In genomic region chr2:32495185-32495726, GRCm38 (mm10) we compare ENCODE assay signal across 8 mouse cellular contexts. TPM values are rescaled to one million over a fixed set of nuclear protein-coding genes. Genes with fewer than 3 reads are reported as not detected.
DNase-seq lines count a peak whose midpoint lies in the region; ATAC-seq and TF ChIP-seq lines count a peak whose summit lies in the region.

No protein-coding gene starts in this region.

- peaks cover 11% of the 10 kb centered on the region; the same call in 1 of the 2 replicates for H3K4me1 ChIP-seq in forebrain, embryonic 10.5 days
- H3K4me1 ChIP-seq in forebrain, embryonic 13.5 days: no peaks in the 10 kb centered on the region
- H3K4me1 ChIP-seq in heart, embryonic 15.5 days (replicated peaks): peaks cover 6% of the 10 kb centered on the region; the same call in 1 of the 2 replicates
- peaks cover 0 to 13% of the 10 kb centered on the region in 2 experiments; a peak in 3 of 4 replicates for H3K4me1 ChIP-seq in liver, embryonic 14.5 days (replicated peaks; ENCODE audit: control insufficient read depth in 2 of 2, insufficient read depth in 2 of 2, low read length in 1 of 2)
- no peaks in the 10 kb centered on the region for H3K4me1 ChIP-seq in midbrain, embryonic 15.5 days

- 88% methylated on average over 20 of the region's 20 CpGs for WGBS in forebrain, embryonic 10.5 days
- 82% methylated on average over 20 of the region's 20 CpGs for WGBS in forebrain, embryonic 13.5 days
- WGBS in heart, embryonic 15.5 days: 59% methylated on average over 20 of the region's 20 CpGs
- WGBS in liver, embryonic 14.5 days (ENCODE audit: insufficient replicate concordance): 7% methylated on average over 20 of the region's 20 CpGs
- 83% methylated on average over 20 of the region's 20 CpGs for WGBS in midbrain, embryonic 15.5 days

- peaks cover 8% of the 10 kb centered on the region for H3K9me3 ChIP-seq in forebrain, embryonic 10.5 days
- H3K9me3 ChIP-seq in forebrain, embryonic 13.5 days (replicated peaks): no peaks in the 10 kb centered on the region; the same call in 1 of the 2 replicates
- no peaks in the 10 kb centered on the region for H3K9me3 ChIP-seq in heart, embryonic 15.5 days (replicated peaks)
- no peaks in the 10 kb centered on the region for H3K9me3 ChIP-seq in liver, embryonic 14.5 days (ENCODE audit: control insufficient read depth, low read length)
- no peaks in the 10 kb centered on the region for H3K9me3 ChIP-seq in midbrain, embryonic 15.5 days

- H3K36me3 ChIP-seq in forebrain, embryonic 10.5 days (replicated peaks): no peaks in the 10 kb centered on the region
- no peaks in the 10 kb centered on the region for H3K36me3 ChIP-seq in forebrain, embryonic 13.5 days (ENCODE audit: poor library complexity, severe bottlenecking)
- H3K36me3 ChIP-seq in heart, embryonic 15.5 days: no peaks in the 10 kb centered on the region
- H3K36me3 ChIP-seq in liver, embryonic 14.5 days (replicated peaks; ENCODE audit: control insufficient read depth, insufficient read depth, low read depth): no peaks in the 10 kb centered on the region
- H3K36me3 ChIP-seq in midbrain, embryonic 15.5 days (replicated peaks): no peaks in the 10 kb centered on the region

- no peak overlapping the region for H3K9ac ChIP-seq in forebrain, embryonic 13.5 days
- no peak overlapping the region for H3K9ac ChIP-seq in heart, embryonic 15.5 days
- no peak overlapping the region for H3K9ac ChIP-seq in liver, embryonic 14.5 days (replicated peaks)
- H3K9ac ChIP-seq in midbrain, embryonic 15.5 days: no peak overlapping the region

- TF ChIP-seq CTCF in liver, embryonic 14.5 days (IDR thresholded peaks at IDR 0.05; ENCODE audit: low read depth): no peak

- no peaks in the 10 kb centered on the region for H3K27me3 ChIP-seq in forebrain, embryonic 10.5 days (ENCODE audit: poor library complexity, severe bottlenecking)
- no peaks in the 10 kb centered on the region for H3K27me3 ChIP-seq in forebrain, embryonic 13.5 days
- no peaks in the 10 kb centered on the region for H3K27me3 ChIP-seq in heart, embryonic 15.5 days
- no peaks in the 10 kb centered on the region for H3K27me3 ChIP-seq in liver, embryonic 14.5 days (ENCODE audit: control insufficient read depth, insufficient read depth, low read length)
- no peaks in the 10 kb centered on the region for H3K27me3 ChIP-seq in midbrain, embryonic 15.5 days (replicated peaks)

- H3K27ac ChIP-seq in forebrain, embryonic 10.5 days: peak overlapping the region; percentile 45; the same call in 1 of the 2 replicates
- no peak overlapping the region for H3K27ac ChIP-seq in forebrain, embryonic 13.5 days
- peak overlapping the region; percentile 54; the same call in 1 of the 2 replicates for H3K27ac ChIP-seq in heart, embryonic 15.5 days
- no peak overlapping the region for H3K27ac ChIP-seq in liver, embryonic 14.5 days
- no peak overlapping the region for H3K27ac ChIP-seq in midbrain, embryonic 15.5 days

- no peak overlapping the region for H3K4me2 ChIP-seq in forebrain, embryonic 13.5 days
- H3K4me2 ChIP-seq in heart, embryonic 15.5 days: peak overlapping the region; percentile 26; the same call in 1 of the 2 replicates
- peak overlapping the region; percentile 53 for H3K4me2 ChIP-seq in liver, embryonic 14.5 days (ENCODE audit: low read depth)
- no peak overlapping the region for H3K4me2 ChIP-seq in midbrain, embryonic 15.5 days

- no peak overlapping the region for H3K4me3 ChIP-seq in forebrain, embryonic 10.5 days
- no peak overlapping the region for H3K4me3 ChIP-seq in forebrain, embryonic 13.5 days
- no peak overlapping the region for H3K4me3 ChIP-seq in heart, embryonic 15.5 days
- peak overlapping the region; percentile 7 to 8; a peak in 3 of 4 replicates for H3K4me3 ChIP-seq in liver, embryonic 14.5 days (ENCODE audit: insufficient read depth in 1 of 2, low read depth in 2 of 2, low read length in 2 of 2)
- H3K4me3 ChIP-seq in midbrain, embryonic 15.5 days: no peak overlapping the region

- ATAC-seq in forebrain, embryonic 13.5 days: no peak
- no peak; the same call in 1 of the 2 replicates for ATAC-seq in heart, embryonic 15.5 days (replicated peaks; ENCODE audit: insufficient number of reproducible peaks, insufficient read depth, low FRiP score, low read depth)
- peak; percentile 68 for ATAC-seq in liver, embryonic 14.5 days (ENCODE audit: insufficient read depth)
- no peak for ATAC-seq in midbrain, embryonic 15.5 days (replicated peaks)
- no peak for ATAC-seq in cerebellum, adult (ENCODE audit: insufficient number of reproducible peaks, low FRiP score, low TSS enrichment)

- no peak for TF ChIP-seq EP300 in liver, embryonic 14.5 days (IDR thresholded peaks at IDR 0.05; ENCODE audit: low read depth)

- no peak for DNase-seq in forebrain, embryonic 10.5 days (ENCODE audit: extremely low spot score, low spot score)
- DNase-seq in liver, embryonic 14.5 days (ENCODE audit: low read depth in 3 of 3, low spot score in 3 of 3): peak in 1 of 3 experiments; percentile 25
- peak; percentile 87 to 89 for DNase-seq in spleen, postnatal 36 days (ENCODE audit: low spot score in 2 of 2)
- DNase-seq in right cerebral cortex, postnatal 25 days: no peak

RNA-seq across cellular contexts. Expression of gene Fam102a, which starts 39.9 kb away (rescaled TPM):
- 7.3 and 7.8 TPM in 2 replicates for polyA plus RNA-seq in forebrain, embryonic 10.5 days (2016; fragmentation: Nextera tagmentation; extraction: Ambion mirVana)
- polyA plus RNA-seq in forebrain, embryonic 13.5 days (2015; fragmentation: Nextera tagmentation; extraction: Ambion mirVana): 4.5 and 5.2 TPM in 2 replicates
- polyA plus RNA-seq in heart, embryonic 15.5 days (2015; fragmentation: Nextera tagmentation; extraction: Ambion mirVana): 4.8 and 8.6 TPM in 2 replicates
- polyA plus RNA-seq in liver, embryonic 14.5 days (2012; rRNA removed): 0.88 and 1.0 TPM in 2 replicates
- 0.91 and 1.1 TPM in 2 replicates for polyA plus RNA-seq in liver, embryonic 14.5 days (2014; fragmentation: Nextera tagmentation; extraction: Ambion mirVana)
- 7.3 TPM in 2 replicates for polyA plus RNA-seq in midbrain, embryonic 15.5 days (2015; fragmentation: Nextera tagmentation; extraction: Ambion mirVana)

RNA-seq across cellular contexts. Expression of gene Slc25a25, which starts 44.0 kb away (rescaled TPM):
- polyA plus RNA-seq in forebrain, embryonic 10.5 days (2016; fragmentation: Nextera tagmentation; extraction: Ambion mirVana): 25.0 and 26.3 TPM in 2 replicates
- polyA plus RNA-seq in forebrain, embryonic 13.5 days (2015; fragmentation: Nextera tagmentation; extraction: Ambion mirVana): 37.4 and 42.4 TPM in 2 replicates
- polyA plus RNA-seq in heart, embryonic 15.5 days (2015; fragmentation: Nextera tagmentation; extraction: Ambion mirVana): 9.1 and 12.1 TPM in 2 replicates
- polyA plus RNA-seq in liver, embryonic 14.5 days (2012; rRNA removed): 5.4 and 6.0 TPM in 2 replicates
- polyA plus RNA-seq in liver, embryonic 14.5 days (2014; fragmentation: Nextera tagmentation; extraction: Ambion mirVana): 5.5 and 7.0 TPM in 2 replicates
- 55.3 and 60.1 TPM in 2 replicates for polyA plus RNA-seq in midbrain, embryonic 15.5 days (2015; fragmentation: Nextera tagmentation; extraction: Ambion mirVana)

RNA-seq across cellular contexts. Expression of gene Naif1, which starts 45.0 kb away (rescaled TPM):
- polyA plus RNA-seq in forebrain, embryonic 10.5 days (2016; fragmentation: Nextera tagmentation; extraction: Ambion mirVana): 6.6 and 6.7 TPM in 2 replicates
- polyA plus RNA-seq in forebrain, embryonic 13.5 days (2015; fragmentation: Nextera tagmentation; extraction: Ambion mirVana): 5.4 and 5.6 TPM in 2 replicates
- 4.0 and 5.1 TPM in 2 replicates for polyA plus RNA-seq in heart, embryonic 15.5 days (2015; fragmentation: Nextera tagmentation; extraction: Ambion mirVana)
- 1.3 and 1.4 TPM in 2 replicates for polyA plus RNA-seq in liver, embryonic 14.5 days (2012; rRNA removed)
- polyA plus RNA-seq in liver, embryonic 14.5 days (2014; fragmentation: Nextera tagmentation; extraction: Ambion mirVana): 1.6 and 2.0 TPM in 2 replicates
- 5.7 and 5.9 TPM in 2 replicates for polyA plus RNA-seq in midbrain, embryonic 15.5 days (2015; fragmentation: Nextera tagmentation; extraction: Ambion mirVana)

Comparison
In these comparisons a context has a peak if more than half of its experiments do, and no peak if none do; other contexts are left out.
1. H3K27ac ChIP-seq: peak in forebrain, embryonic 10.5 days (single experiment) and heart, embryonic 15.5 days (single experiment); none in forebrain, embryonic 13.5 days (single experiment), liver, embryonic 14.5 days (single experiment) and midbrain, embryonic 15.5 days (single experiment).
2. DNase-seq: peak in spleen, postnatal 36 days (2 of 2); none in forebrain, embryonic 10.5 days (single experiment) and right cerebral cortex, postnatal 25 days (single experiment).
3. H3K4me3 ChIP-seq: peak in liver, embryonic 14.5 days (2 of 2); none in forebrain, embryonic 10.5 days (single experiment), forebrain, embryonic 13.5 days (single experiment), heart, embryonic 15.5 days (single experiment) and midbrain, embryonic 15.5 days (single experiment).
4. H3K4me2 ChIP-seq: peak in heart, embryonic 15.5 days (single experiment) and liver, embryonic 14.5 days (single experiment); none in forebrain, embryonic 13.5 days (single experiment) and midbrain, embryonic 15.5 days (single experiment).